Mouse (Mus musculus) adipose tissue, adult 10 weeks (tissue): ENCODE results near the gene Gm11042. TPM values are rescaled to one million over a fixed set of nuclear protein-coding genes. Genes with fewer than 3 reads are reported as not detected.

Experiments
- polyA plus RNA-seq: library from polyadenylated mRNA; stranded (reverse); fragments of 350-450 nt; fragmentation: Illumina TruSeq; extraction: RNeasy Lipid Tissue Mini Kit (QIAGEN cat#74804); gene quantifications from one replicate; pipeline ENCODE4 v1.2.3, GENCODE M21; 2014; ENCODE audit warnings: low read depth, low replicate concordance

The Gm11042 gene
- not detected for polyA plus RNA-seq

DNA sequence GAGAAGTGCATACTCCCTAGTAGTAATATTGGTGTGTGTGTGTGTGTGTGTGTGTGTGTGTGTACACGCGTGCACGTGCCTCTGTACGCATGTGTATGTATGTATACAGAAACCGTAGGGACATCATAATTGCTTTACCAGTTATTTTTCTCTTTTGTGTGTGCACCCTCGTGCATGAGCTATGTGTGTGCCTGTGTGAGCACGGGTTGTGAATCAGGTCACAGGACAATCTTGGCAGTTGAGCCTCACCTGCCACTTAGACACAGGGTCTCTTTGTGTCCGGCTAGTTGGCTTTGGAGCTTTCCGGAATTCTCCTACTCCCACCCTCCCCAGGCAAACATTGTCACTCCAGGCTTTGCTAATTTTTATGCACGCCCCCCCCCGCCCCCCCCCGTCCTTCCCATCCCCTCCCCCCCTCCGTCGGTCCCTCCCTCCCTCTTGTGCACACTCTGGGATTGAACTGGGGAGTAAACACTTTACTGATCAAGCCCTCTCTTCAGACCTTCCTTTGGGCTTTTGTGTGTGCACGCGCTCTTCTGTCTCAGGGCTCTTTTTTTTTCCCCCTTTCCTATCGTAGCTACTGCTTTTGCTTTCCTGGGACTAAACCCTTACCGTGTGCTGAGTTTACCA, at the start of gene Gm11042:
TSS of gene Gm11042 (minus strand) at position 51 of the 630 bp plus-strand sequence.

